Mouse (Mus musculus) erythroblast, embryonic 14.5 days (primary cell): ENCODE data around the gene Gfy. TPM values are rescaled to one million over a fixed set of nuclear protein-coding genes. Genes with fewer than 3 reads are reported as not detected.

Source experiments
- H3K27me3 ChIP-seq: 2 replicates; pipeline ENCODE4 v1.6.1; 2012; ENCODE audit warnings: inconsistent platforms; ENCODE audit not compliant: control insufficient read depth
- H3K36me3 ChIP-seq: 2 replicates; pipeline ENCODE4 v1.6.1; 2012; ENCODE audit warnings: mild to moderate bottlenecking, inconsistent platforms; ENCODE audit not compliant: control insufficient read depth
- H3K4me1 ChIP-seq: 2 replicates; pipeline ENCODE4 v1.6.1; 2012; ENCODE audit warnings: inconsistent platforms; ENCODE audit not compliant: control insufficient read depth
- H3K4me3 ChIP-seq: replicated peaks from 2 replicates; pipeline ENCODE3; 2012; ENCODE audit warnings: moderate library complexity, mild to moderate bottlenecking, inconsistent platforms
- H3K9me3 ChIP-seq: 2 replicates; pipeline ENCODE4 v1.6.1; 2012; ENCODE audit warnings: low read length, inconsistent platforms, mixed read lengths; ENCODE audit not compliant: control insufficient read depth
- GATA1 ChIP-seq: IDR thresholded peaks from 2 replicates; pipeline ENCODE4 v1.6.1; 2012; ENCODE audit warnings: low read length, inconsistent platforms, mixed read lengths
- TAL1 ChIP-seq: IDR thresholded peaks from 3 replicates; pipeline ENCODE4 v1.6.1; 2012; ENCODE audit warnings: low read length, inconsistent platforms, mixed read lengths
- polyA plus RNA-seq: library from polyadenylated mRNA; stranded (reverse); fragments of >175 nt; gene quantifications from 2 replicates; pipeline ENCODE4 v1.2.3, GENCODE M21; 2012

The Gfy gene
- polyA plus RNA-seq, 1 experiment, result not detected

DNA sequence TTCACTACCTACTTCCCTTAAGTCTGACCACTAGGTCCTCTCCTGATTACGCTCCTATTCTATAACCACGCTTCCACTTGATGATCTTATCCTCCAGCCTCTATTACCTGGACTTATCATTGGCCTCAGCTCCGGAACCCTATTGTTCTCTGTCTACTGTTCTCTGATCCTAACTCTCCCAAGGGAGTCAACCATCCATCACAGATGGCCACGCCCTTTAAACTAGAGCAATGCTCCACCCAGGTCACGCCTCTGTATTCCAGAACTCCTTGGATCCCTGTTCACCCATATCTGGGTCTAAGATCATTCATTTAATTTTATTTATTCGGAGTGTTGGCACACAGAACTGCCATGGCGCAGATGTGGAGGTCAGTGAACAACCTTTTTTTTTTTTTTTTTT, 33.0 kb upstream of the Gfy start:
- Histone ChIP-seq H3K4me1 (peaks cover 27% of the 10 kb centered on the region), H3K27me3 (peaks cover 57% of the 10 kb centered on the region), H3K9me3 (0 out of 2 replicates have a peak, but pooled peaks cover 2% of the 10 kb centered on the region), H3K36me3 (no peaks in the 10 kb centered on the region), H3K4me3 (no peak overlapping the region)
- TF ChIP-seq GATA1 (no peak), TAL1 (no peak)

- Histone ChIP-seq H3K9me3 (0 out of 2 replicates have a peak, but pooled peaks cover 2% of the 10 kb centered on the region), H3K4me3 (peak within 1 kb of the TSS; percentile 51), H3K27me3 (peaks cover 52% of the 10 kb centered on the region), H3K4me1 (peaks cover 27% of the 10 kb centered on the region), H3K36me3 (no peaks in the 10 kb centered on the region)
- TF ChIP-seq GATA1, result no peak
- TF ChIP-seq TAL1, result no peak
These were observed 32.5 kb upstream of the Gfy start, which contains the start of gene Dkkl1 for GRCm38 (mm10) chr7:45211851-45212251. Dkkl1 (minus strand) TSS chr7:45212147.

GRCm38 (mm10) chr7:45211070-45211469, 31.7 kb upstream of the Gfy start:
- H3K4me3 ChIP-seq, result peak overlapping the region; percentile 51
- TF ChIP-seq TAL1 (no peak), GATA1 (no peak)
- H3K4me1 ChIP-seq, result peaks cover 25% of the 10 kb centered on the region
- peaks cover 44% of the 10 kb centered on the region for H3K27me3 ChIP-seq
- no peaks in the 10 kb centered on the region for H3K36me3 ChIP-seq
- 0 out of 2 replicates have a peak, but pooled peaks cover 2% of the 10 kb centered on the region for H3K9me3 ChIP-seq

DNA sequence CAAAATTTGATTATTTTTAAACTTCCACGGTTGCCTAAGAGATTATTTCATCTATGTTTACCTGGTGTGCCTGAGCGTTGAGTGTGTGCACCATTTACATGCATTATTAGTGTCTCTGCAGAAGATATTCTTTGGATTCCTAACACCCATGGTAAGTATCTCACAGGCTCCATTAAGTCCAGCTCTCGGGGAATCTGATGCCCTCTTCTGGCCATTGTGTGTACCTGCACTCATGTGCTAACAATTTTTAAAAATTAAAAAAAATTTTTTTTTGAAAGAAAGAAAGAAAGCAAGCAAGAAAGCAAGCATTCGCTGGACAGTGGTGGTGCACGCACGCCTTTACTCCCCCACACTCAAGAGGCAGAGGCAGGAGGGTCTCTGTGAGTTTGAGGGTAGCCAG, 28.9 kb upstream of the Gfy start:
- Histone ChIP-seq H3K4me1 (peaks cover 39% of the 10 kb centered on the region), H3K27me3 (peaks cover 25% of the 10 kb centered on the region), H3K4me3 (no peak overlapping the region), H3K9me3 (0 out of 2 replicates have a peak, but pooled peaks cover 2% of the 10 kb centered on the region), H3K36me3 (no peaks in the 10 kb centered on the region)
- TF ChIP-seq TAL1 (no peak), GATA1 (no peak)

DNA sequence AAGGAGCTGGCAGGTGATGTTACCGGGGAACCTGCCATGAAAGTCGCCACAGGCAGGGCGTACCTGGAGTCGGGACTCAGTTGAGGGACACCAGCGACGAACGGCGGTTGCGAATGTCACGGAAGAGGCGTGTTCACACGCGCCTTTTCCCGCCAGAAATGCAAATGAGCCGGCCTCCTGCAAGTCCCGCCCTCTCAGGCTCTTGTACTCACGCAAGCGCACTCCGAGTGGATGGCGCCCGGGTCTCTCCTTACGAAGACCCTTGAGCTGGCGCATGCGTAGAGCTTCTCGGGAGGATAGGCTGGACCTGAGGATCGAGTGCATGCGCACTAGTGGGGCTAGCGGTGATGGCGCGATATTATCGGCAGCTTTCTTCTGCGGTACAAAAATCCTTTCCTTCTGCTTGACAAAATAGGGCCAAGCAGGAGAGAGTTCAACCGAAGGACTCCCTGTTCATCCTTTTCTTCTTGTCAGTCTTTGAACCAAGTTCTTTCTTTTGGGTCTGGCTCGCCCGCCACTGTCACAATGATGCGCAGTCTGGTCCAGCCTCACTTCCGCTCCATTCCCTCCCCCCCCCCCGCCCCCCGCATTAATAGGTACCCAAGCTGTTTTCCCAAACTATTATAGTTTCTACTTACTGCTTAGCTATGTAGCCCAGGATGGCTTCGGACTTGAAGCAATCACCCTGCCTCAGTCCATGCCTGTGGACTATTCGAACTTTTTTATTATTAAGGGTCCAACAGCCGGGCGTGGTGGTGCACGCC, 25.2 kb upstream of the Gfy start, which contains the start of gene Ccdc155:
Gene Ccdc155, minus strand, starts transcription at position 513 of the 764 bp plus-strand sequence.
- Histone ChIP-seq H3K4me1 (peaks cover 16% of the 10 kb centered on the region), H3K36me3 (no peaks in the 10 kb centered on the region), H3K9me3 (0 out of 2 replicates have a peak, but pooled peaks cover 2% of the 10 kb centered on the region), H3K4me3 (peak within 1 kb of the TSS; percentile 65), H3K27me3 (peaks cover 5% of the 10 kb centered on the region)
- TF ChIP-seq TAL1, result no peak
- TF ChIP-seq GATA1, result no peak

DNA sequence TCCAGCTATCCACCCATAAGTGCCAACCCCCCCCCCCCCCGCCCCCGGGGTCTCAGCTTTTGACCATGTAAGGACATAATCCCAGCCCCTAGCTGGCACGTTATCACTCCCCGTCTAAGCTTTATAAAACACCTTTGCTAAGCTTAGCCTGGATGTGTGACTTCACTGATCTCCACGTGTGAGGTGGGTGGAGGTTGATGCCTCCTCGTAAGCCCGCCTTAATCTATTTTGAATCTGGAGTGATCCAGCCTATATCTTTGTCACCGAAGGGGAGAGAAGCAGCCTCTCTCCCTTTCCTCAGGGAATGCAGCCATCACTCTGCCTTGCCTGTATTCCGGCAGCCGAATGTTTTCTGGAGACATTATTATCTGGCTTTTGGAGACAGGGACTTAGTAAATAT, 23.3 kb upstream of the Gfy start:
- Histone ChIP-seq H3K9me3 (no peaks in the 10 kb centered on the region), H3K4me1 (peaks cover 16% of the 10 kb centered on the region), H3K27me3 (peaks cover 5% of the 10 kb centered on the region), H3K36me3 (no peaks in the 10 kb centered on the region), H3K4me3 (no peak overlapping the region)
- no peak for TF ChIP-seq GATA1
- no peak for TF ChIP-seq TAL1

GRCm38 (mm10) chr7:45198961-45199360, 19.6 kb upstream of the Gfy start:
- Histone ChIP-seq H3K4me1 (peaks cover 2% of the 10 kb centered on the region), H3K36me3 (no peaks in the 10 kb centered on the region), H3K4me3 (no peak overlapping the region), H3K9me3 (no peaks in the 10 kb centered on the region), H3K27me3 (peaks cover 5% of the 10 kb centered on the region)
- TF ChIP-seq GATA1 (no peak), TAL1 (no peak)

DNA sequence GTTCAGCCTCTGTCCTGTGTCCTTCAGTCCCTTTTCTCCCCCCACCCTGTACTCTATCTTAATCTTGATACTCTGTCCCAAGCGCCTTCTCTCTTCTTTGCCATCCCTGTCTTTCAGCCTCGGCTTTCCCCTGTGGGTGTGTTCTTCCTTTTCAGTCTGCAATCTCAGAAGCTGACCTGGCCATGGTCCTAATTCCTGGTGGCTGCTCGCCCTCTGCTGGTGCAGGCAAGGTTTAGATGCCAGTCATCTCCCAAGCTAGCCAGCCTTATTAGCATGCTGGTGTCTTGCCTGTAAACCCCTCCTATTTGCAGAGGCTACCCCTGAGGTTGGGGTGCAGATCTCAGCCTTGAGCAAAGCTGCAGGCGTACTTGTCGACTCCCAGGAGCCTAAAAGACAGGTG, 19.1 kb upstream of the Gfy start:
- H3K4me3 ChIP-seq, result no peak overlapping the region

GRCm38 (mm10) chr7:45196994-45197393, 17.6 kb upstream of the Gfy start:
- H3K4me1 ChIP-seq, result no peaks in the 10 kb centered on the region

More for the DNA sequence above, 19.1 kb upstream of the Gfy start:
- Histone ChIP-seq H3K9me3 (no peaks in the 10 kb centered on the region), H3K4me1 (no peaks in the 10 kb centered on the region), H3K36me3 (no peaks in the 10 kb centered on the region), H3K27me3 (peaks cover 10% of the 10 kb centered on the region)
- no peak for TF ChIP-seq TAL1
- no peak for TF ChIP-seq GATA1

GRCm38 (mm10) chr7:45196176-45196535, 16.8 kb upstream of the Gfy start:
- no peaks in the 10 kb centered on the region for H3K4me1 ChIP-seq
- peaks cover 22% of the 10 kb centered on the region for H3K27me3 ChIP-seq
- H3K36me3 ChIP-seq, result no peaks in the 10 kb centered on the region
- H3K4me3 ChIP-seq, result no peak overlapping the region
- no peak for TF ChIP-seq GATA1
- TF ChIP-seq TAL1, result no peak
- no peaks in the 10 kb centered on the region for H3K9me3 ChIP-seq

More at GRCm38 (mm10) chr7:45196994-45197393, 17.6 kb upstream of the Gfy start:
- H3K36me3 ChIP-seq, result no peaks in the 10 kb centered on the region
- no peak overlapping the region for H3K4me3 ChIP-seq
- peaks cover 14% of the 10 kb centered on the region for H3K27me3 ChIP-seq
- TF ChIP-seq TAL1 (no peak), GATA1 (no peak)
- H3K9me3 ChIP-seq, result no peaks in the 10 kb centered on the region
